Mouse (Mus musculus): ENCODE results near the gene Six3.
A peak's percentile ranks its signal among the peaks of the same experiment; 100 is the strongest.

The Six3 gene

DNA sequence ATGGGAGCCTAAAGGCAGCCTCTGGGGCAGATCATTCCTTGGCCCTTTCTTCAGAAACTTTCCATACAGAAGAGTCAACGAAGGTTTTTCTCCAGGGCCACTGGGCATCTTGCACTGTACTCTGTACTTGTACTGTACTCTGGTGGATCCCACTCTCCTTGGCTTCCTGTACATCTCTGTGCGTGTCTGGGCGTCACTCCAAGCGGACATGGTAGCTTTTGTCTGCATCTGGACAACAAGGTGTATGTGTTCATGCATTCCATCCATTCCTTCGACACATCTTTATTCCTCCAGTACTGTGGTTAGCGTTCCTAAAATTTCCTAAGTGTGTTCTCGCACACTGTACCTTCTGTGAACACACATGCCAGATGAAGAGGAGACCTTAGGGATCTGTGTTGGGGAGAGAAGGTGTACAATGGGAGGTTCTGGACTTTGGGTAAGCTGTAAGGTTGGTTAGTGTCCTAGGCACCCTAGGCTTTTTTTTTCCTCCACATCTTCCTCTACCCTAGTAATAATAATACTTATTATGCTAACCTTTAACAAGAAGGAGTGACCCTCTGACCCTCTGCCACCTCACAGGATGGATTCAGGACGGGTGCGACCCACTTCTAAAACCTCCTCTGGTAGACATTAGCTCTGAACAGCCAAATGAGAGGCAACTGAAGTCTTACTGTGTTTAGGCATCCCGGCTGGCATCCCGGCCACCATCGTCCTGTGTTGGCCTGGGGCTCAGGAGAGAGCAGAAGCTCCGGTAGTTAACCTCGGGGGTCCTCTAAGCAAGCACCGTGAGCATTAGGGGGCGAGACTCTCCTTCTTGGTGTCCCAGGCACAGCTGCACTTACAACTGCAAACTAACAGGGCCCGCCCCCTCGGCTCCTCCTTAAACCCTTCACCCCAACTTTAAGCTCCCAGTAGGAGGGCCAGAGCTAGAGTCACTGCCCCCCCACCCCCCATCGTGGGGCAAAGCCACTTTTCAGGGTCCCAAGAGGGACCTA, 1.6 kb upstream of the Six3 start:
- no peak for DNase-seq (ENCODE audit: inconsistent age in 2 of 2, low spot score in 1 of 2)

DNA sequence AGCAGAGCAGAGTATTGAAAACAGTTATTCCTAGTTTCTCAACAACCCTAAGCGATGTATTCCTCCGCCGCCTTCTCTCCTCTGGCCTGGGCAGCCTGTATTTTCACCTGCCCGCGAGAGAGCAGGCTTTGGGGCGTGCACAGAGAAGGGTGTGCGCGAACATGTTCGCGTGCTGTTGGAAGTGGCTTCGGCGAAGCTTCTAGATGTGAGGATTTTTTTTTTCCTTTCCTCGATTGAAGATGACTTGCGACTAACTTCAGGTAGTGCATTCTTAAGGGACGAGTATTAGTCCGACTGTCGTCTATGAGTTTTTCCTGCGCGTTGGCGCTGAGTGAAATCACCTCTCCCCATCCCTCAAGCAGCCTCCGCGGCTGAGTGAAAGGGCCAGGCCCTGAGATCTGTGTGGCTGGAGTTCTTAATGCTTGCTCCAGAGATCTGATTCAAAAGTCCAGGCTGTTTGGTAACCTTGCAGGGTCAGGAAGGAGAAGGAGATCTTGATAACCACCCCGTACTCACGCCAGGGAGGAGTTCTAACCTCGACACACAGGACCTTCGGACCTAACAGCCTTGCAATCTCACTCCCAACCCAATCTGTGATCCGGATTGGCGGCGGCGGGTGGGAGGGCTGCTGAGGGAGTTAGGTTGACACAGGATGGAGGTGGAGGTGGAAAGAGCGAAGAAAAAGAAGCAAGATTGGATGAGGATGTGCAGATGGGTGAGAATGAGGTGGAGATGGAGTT, 712 bp upstream of the Six3 start:
- DNase-seq (ENCODE audit: inconsistent age in 2 of 2, low spot score in 1 of 2), result no peak

DNA sequence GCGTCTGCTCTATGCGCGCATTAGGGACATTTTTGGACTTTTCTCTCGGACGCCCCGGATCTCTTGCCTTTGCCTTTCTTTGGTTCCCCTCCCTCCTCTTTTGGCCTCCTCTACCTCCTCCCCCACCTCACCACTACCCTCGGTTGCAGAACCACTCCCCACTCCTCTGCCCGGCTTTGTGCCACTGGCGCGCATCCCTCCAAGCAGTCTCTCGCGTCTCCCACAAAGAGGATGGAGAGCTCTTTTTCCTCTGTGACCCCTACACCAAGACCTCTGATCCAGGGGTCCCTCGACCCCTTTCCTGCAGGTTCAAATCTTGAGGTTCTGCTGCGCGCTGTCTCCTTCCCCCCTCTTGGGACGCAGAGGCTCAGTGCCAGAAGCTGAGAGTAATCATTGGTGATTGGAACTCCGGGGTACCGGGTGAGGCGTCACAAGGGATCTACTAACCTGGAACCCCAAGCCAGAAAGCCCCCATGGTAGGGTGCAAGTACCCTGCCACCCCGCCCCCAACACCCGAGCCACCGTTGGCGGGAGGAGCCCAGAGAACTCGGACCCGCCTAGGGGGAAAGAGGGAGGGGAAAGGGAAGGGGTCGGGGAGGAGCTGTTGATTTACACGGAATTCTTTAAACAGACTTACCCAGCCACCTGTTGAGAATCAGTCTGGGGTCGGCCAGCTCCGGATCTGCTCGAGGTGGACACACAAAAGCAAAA, 758 bp downstream of the Six3 start:
- no peak for DNase-seq (ENCODE audit: inconsistent age in 2 of 2, low spot score in 1 of 2)

DNA sequence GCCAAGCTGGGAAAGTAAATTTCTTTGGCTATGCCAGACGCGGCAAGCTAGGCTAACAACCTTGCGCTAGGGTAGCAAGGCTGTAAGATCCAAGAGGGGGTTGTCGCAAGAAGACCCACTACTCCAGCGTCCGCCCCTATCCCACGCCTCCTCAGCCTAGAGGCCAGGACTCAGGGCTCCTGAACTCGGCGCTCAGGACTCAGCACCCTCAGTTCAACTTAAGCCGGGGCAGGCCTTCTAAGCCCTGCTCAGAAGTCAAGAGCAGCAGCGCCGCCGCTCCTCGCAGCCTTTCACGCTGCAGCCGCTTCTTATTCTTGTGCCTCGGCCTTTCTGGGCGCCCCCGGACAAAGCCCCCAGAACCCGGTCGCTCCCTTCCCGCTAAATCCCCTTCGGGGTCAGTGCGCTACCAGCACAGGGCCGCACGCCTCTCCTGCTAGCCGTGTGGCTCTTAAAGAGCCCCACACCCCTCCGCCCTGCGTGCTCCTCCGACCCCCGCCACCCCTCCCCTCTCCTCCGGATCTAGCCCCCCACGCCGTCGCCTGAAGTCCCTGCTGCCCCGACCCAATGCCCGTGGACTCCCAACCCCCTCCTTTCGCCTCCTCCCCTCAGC, 1.4 kb downstream of the Six3 start:
- DNase-seq (ENCODE audit: inconsistent age in 2 of 2, low spot score in 1 of 2), result no peak

DNA sequence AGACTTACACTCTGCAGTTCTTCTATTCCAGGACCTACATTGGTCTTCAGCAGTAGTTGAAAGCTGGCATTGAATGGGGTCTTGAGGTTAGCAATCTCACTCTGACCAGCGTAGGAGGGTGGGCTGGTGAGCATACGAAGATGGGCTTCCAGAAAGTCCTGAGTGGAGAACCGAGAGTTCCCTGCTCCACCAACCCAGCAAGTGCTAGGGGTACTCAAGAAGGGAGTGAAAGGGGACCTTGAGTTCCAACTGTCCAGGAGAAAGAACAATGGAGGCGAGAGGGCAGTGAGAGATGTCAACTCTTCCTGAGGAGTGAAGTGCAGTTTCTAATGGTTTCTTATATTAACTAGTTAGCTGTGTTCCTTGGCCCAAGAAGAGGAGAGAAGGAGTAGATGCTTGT, 2.2 kb downstream of the Six3 start:
- no peak for DNase-seq (ENCODE audit: inconsistent age in 2 of 2, low spot score in 1 of 2)

DNA sequence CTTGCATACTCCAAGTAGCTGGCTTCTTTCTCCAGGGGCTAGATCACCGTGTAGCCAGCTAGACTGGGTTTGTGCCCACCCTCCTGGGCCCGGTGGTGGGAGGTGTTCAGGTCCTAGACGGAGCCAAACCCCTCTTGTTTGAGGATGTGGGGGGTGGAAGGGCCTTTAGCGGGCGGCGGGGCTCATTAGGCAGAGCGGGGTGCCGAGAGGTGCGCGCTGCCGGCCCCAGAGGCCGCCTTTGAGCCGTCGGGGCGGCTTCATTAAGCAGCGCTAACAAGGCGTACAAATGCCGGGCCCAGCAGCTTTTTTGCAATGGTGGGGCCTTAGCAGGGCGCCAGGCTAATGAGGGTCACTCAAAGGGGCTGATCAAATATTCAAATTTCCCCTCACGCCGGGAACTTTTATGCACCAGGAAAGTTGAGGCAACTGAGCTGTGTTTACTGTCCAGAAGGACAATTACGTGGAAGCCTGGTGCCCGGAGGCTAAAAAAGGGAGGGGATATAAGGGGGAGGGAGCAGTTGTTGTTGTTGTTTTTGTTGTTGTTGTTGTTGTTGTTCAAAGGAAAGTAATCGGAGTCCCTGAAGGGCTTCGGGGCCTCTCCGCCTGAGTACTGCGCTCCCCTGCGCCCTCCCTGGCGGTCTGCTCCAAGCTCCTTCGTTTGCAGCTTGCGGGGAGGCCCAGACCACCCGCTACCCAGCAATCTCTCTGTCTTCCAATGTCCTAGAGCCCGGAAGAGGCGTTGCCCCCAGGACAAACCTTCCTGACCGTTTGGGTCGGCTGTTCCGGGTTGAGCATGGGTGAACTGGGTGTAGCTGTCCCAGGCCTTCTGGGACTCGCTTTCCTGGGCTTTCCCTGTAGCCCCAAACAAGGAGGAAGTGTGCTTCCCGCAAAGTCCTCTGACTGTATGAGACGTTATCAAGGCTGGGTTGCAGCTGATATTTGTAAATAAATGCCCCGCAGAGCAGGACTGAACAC, 3.4 kb downstream of the Six3 start:
- DNase-seq (ENCODE audit: inconsistent age in 2 of 2, low spot score in 1 of 2), result no peak

DNA sequence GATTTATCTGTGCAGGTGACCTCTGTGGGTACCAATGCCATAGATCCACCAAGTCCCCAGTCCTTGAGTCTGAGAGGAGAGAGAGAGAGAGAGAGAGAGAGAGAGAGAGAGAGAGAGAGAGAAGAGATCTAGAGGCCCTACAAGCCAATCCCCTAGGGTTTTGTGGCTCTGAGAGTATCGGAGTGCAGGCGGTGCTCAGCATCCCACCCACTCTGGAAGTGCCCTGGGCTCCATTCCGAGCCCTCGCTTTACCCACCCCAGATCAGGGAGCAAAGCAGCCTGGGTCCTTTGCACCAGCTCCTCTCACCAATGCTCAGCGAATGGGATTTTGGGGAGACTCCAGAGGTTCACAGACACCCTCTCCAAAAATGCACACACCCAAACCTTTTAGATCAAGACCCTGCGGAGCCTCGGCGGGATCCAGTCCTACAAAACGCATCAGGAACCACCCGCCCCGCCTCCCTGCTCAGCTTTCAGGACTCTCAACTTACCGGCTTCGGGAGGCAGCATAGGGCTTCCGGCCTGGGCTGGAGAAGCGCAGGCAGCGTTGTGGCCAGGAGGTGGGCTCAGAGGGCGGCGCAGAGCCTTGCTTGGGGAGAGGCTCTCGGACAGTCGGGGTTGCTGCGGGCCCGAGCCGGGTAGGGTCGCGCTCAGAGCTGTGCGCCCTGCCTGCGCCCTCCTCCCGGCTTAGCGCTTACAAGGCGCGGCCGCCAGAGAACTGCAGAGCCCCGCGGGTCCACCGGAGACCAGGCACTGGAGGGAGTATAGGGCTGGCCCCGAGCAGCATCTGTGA, 4.4 kb downstream of the Six3 start:
- DNase-seq (ENCODE audit: inconsistent age in 2 of 2, low spot score in 1 of 2), result no peak

DNA sequence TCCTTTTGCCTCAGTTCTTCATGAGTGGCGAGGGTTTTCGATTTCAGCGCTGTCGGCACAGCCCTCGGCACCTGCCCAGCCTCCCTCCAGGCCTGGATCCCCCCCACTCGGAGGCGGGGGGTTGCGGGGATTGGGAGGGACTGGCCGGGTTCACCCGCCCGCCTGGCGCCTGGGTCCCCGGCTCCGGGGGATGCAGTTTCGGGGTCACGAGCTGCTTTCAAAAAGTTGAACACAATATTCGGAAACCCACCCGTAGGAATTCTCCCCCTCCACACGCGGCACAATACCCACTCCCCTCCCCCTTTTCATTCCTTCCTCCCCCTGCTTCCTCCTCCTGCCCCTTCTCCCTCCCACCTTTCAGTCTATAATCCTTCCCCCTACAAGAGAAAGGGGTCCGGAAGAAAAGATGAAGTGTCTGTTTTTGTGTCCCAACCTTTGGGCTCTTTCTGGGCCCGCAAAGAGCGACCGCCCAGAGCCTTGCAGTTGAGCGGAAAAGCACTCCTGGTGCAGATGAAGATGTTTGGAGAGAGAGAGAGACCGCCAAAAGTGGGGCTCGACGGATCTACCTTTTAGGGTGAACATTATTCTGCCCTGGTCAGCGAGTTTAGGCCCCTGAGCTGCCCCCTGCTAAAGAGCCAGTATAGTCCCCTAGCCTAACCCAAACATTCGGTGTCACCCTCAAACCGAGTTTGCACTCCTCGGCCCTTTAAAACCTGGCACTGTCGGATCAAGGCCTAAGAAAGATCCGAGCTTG, 5.1 kb downstream of the Six3 start:
- no peak for DNase-seq (ENCODE audit: inconsistent age in 2 of 2, low spot score in 1 of 2)

DNA sequence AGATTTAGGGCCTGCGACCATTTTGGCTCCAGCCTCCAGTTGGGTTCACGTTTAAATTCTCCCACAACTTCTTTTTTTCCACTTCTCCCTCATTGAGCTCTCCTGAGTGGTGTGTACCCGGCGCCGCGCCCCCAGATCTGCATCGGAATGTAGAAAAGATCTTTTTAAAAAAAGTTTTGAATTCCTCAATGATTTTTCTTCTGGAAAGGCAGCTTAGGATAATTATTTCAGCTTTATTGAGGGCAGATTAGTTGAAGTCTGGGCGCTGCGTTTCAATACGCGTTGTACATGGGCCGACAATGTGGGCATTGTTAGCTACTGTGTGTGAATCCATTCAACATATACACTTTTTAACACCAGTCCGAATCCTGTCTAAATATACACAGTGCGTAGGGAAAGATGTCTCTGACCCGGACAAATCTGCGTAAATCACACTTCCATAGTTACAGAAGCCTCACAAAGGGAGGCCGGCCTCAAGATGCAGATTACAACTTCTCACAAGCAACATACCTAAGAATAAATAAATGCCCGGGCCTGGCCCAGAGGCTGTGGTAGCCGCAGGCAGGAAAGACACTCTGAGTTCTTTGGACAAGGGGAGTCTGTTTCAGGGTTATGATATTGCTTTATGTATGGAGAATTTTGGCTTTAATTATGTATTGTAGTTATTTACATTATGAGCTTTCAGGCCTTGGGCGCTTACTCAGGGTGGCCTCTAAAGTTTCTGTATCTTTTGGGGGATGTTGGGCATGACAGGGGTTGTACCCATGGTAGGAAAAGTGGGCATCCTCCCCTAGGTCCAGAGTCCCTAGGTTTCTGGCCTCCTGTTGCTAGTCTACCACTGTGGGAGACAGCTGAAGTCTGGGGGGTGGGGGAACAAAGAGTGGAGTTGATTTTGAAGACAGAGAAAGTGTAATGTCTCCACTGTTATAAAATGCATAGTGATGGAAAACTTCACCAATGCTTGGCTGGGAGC, 6.0 kb downstream of the Six3 start:
- DNase-seq (ENCODE audit: inconsistent age in 2 of 2, low spot score in 1 of 2), result no peak

DNA sequence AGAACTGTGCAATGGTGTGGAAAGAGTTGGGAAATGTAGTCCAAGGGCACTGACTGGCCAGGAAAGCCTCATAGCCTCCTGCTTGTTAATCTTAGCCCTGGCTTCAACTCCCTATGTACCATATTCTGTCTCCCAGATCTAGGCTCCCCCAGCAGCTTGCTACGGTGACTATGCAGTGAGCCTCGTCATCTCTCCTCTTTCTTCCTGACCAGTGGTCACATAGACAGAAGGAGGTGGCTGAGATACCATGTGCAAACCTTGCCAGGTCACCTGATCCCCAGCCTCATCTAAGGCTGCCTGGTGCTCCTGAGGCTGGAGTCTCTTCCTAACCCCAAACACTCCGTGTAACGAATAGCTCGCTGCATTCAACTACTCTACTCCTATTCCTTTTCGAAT, 6.7 kb downstream of the Six3 start:
- DNase-seq (ENCODE audit: inconsistent age in 2 of 2, low spot score in 1 of 2), result no peak

DNA sequence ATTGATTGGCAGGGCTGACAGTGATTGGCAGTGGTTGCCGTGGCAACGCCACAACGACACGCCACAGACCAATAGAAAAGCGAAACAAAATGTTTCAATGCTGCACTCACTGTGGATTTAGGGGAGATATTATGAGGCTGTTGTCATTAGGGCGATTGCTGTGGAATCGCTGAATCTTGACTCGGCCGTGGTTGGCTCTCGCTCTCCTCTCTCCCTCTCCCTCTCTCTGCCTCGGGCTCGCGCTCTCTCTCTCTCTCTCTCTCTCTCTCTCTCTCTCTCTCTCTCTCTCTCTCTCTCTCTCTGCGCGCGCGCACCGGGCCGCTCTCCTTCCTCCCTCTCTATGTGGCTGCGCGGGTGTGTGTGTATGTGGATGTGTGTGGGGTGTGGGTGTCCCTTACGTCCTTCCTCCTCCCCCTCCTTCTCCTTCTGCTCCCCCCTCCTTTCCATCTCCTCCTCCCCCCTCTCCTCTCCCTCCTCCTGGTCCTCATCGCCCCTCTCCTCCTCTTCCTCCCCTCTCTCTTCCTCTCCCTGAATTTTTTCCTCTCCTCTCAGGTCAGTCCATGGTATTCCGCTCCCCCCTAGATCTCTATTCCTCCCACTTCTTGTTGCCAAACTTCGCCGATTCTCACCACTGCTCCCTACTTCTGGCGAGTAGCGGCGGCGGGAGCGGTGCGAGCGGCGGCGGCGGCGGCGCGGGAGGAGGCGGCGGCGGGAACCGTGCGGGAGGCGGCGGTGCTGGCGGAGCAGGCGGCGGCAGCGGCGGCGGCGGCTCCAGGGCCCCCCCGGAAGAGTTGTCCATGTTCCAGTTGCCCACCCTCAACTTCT, 7.5 kb downstream of the Six3 start:
- DNase-seq (ENCODE audit: inconsistent age in 2 of 2, low spot score in 1 of 2), result no peak

DNA sequence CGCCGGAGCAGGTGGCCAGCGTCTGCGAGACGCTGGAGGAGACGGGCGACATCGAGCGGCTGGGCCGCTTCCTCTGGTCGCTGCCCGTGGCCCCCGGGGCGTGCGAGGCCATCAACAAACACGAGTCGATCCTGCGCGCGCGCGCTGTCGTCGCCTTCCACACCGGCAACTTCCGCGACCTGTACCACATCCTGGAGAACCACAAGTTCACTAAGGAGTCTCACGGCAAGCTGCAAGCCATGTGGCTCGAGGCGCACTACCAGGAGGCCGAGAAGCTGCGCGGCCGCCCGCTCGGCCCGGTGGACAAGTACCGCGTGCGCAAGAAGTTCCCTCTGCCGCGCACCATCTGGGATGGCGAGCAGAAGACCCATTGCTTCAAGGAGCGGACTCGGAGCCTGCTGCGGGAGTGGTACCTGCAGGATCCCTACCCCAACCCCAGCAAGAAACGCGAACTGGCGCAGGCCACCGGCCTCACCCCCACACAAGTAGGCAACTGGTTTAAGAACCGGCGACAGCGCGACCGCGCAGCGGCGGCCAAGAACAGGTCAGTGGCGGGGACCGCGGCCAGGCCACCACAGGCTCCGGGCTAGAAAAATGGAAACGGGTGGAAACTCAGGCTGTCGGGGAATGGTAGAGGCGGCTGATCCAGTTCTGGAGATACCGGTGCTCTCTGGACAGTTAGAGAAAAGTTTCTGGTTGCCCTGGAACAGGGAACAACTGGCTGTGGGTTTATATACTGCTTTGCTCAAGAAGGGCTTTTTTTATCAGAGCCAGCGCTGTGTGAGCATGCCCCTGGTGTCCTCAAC, 8.3 kb downstream of the Six3 start:
- peak in 1 of 2 experiments; percentile 41 for DNase-seq (ENCODE audit: inconsistent age in 2 of 2, low spot score in 1 of 2)

DNA sequence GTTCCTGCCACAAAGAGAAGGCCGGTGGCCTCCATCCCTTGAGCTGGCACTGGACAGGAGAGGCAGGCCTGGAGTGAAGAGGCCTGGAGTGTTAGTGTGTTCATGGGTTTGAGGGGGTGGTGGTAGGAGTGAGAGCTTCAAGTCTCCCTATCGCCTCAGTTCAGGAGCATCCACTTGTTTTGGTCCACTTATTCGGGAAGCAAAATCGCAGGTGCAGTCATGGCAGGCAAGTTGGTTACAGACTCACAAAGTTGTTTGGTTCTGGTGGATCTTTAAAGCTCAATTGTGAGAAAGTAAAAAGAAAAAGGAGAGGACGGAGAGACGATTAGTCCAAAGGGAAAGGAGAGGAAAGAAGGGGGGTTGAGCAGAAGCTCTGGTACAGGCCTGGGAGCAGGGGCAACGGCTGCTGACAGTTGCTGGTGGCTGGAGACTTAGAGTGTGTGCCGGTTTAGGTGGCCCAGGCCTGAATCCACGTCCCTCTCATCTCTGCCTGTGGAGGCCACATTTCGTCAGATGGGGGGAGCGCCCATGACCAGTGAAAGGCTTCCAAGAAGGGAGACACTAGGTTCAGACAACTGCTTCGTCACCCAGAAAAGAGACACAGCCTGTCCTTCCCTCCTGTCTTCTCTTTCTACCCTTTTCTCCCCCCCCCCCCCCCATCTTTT, 9.2 kb downstream of the Six3 start:
- DNase-seq (ENCODE audit: inconsistent age in 2 of 2, low spot score in 1 of 2), result no peak

DNA sequence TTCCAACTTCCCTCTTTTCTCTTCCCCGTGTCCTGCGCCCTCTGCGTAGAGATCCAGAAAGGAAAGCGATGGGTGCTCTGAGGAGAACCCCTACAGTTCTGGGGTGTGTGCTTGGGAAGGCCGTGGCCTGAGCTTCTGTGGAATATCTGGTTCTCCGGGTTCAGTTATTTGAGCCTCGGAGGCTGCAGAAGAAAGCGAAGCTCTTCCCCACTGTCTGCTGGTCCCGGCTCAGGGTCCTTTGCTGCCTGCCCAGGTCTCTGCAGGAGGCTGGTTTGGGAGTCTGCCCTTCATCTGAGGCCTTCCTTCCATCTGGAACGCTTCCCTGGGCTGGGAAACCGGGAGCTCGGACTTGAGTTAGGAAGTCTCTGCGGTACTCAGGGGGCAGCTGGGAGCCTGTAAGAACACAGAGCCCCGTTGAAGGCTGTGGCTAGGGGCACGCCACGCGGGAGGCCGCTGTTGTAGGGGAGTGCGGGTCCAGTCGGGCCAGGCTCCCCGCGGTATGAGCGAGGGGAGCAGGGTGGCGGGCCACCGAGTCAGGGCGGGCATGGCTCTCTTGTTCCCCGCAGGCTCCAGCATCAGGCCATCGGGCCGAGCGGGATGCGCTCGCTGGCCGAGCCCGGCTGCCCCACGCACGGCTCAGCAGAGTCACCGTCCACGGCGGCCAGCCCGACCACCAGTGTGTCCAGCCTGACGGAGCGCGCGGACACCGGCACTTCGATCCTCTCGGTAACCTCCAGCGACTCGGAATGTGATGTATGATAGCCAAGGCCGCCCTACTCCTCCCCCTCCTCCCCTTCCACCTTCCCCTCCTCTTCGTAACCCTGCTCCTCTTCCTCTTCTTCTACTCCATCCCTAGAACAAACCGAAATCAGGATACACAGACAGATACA, 10.0 kb downstream of the Six3 start:
- DNase-seq (ENCODE audit: inconsistent age in 2 of 2, low spot score in 1 of 2), result no peak

Measured in adrenal gland, adult (tissue).